Mouse (Mus musculus): Measurements from ENCODE around the gene Slc51a. TPM values are rescaled to one million over a fixed set of nuclear protein-coding genes. Genes with fewer than 3 reads are reported as not detected.
A peak's percentile ranks its signal among the peaks of the same experiment; 100 is the strongest.

Gene Slc51a
- polyA plus RNA-seq (2012; rRNA removed): 0.16 and 0.25 TPM in 2 replicates
- 1.1 and 1.2 TPM in 2 replicates for polyA plus RNA-seq (2014; fragmentation: Nextera tagmentation; extraction: Ambion mirVana)

GRCm38 (mm10) chr16:32487234-32488111 is at the start of gene Slc51a:
Gene Slc51a, minus strand, starts transcription at chr16:32487879.
- H3K4me3 ChIP-seq (ENCODE audit: insufficient read depth in 1 of 2, low read depth in 2 of 2, low read length in 2 of 2): no peak within 1 kb of the TSS
- H3K4me2 ChIP-seq (ENCODE audit: low read depth): peak within 1 kb of the TSS; percentile 58
- 18% methylated on average over 15 of the region's 15 CpGs for WGBS (ENCODE audit: insufficient replicate concordance)
- no peaks in the 10 kb centered on the region for H3K36me3 ChIP-seq (replicated peaks; ENCODE audit: control insufficient read depth, insufficient read depth, low read depth)
- 0 out of 2 replicates have a peak within 1 kb of the TSS, but pooled peaks have one; percentile 24 for H3K9ac ChIP-seq (replicated peaks)
- peak within 1 kb of the TSS; percentile 52 for H3K27ac ChIP-seq
- H3K9me3 ChIP-seq (ENCODE audit: control insufficient read depth, low read length): no peaks in the 10 kb centered on the region
- H3K27me3 ChIP-seq (ENCODE audit: control insufficient read depth, insufficient read depth, low read length): no peaks in the 10 kb centered on the region
- TF ChIP-seq EP300 (IDR thresholded peaks at IDR 0.05; ENCODE audit: low read depth) (peak; percentile 72), CTCF (IDR thresholded peaks at IDR 0.05; ENCODE audit: low read depth) (no peak)
- H3K4me1 ChIP-seq (replicated peaks; ENCODE audit: control insufficient read depth in 2 of 2, insufficient read depth in 2 of 2, low read length in 1 of 2): peaks cover 12 to 19% of the 10 kb centered on the region in 2 experiments
- peak in 2 of 3 experiments; percentile 60 to 63 for DNase-seq (ENCODE audit: low read depth in 3 of 3, low spot score in 3 of 3)
- ATAC-seq (ENCODE audit: insufficient read depth): peak; percentile 89

- DNase-seq (ENCODE audit: low read depth in 3 of 3, low spot score in 3 of 3) (no peak), ATAC-seq (ENCODE audit: insufficient read depth) (no peak)
- 34% methylated on average over 5 of the region's 5 CpGs for WGBS (ENCODE audit: insufficient replicate concordance)
- Histone ChIP-seq H3K4me2 (ENCODE audit: low read depth) (no peak overlapping the region), H3K36me3 (replicated peaks; ENCODE audit: control insufficient read depth, insufficient read depth, low read depth) (no peaks in the 10 kb centered on the region), H3K27ac (no peak overlapping the region), H3K4me1 (replicated peaks; ENCODE audit: control insufficient read depth in 2 of 2, insufficient read depth in 2 of 2, low read length in 1 of 2) (peaks cover 11 to 29% of the 10 kb centered on the region in 2 experiments), H3K4me3 (ENCODE audit: insufficient read depth in 1 of 2, low read depth in 2 of 2, low read length in 2 of 2) (no peak overlapping the region), H3K27me3 (ENCODE audit: control insufficient read depth, insufficient read depth, low read length) (no peaks in the 10 kb centered on the region), H3K9me3 (ENCODE audit: control insufficient read depth, low read length) (no peaks in the 10 kb centered on the region; the same call in 1 of the 2 replicates), H3K9ac (replicated peaks) (no peak overlapping the region)
- no peak for TF ChIP-seq CTCF (IDR thresholded peaks at IDR 0.05; ENCODE audit: low read depth)
- TF ChIP-seq EP300 (IDR thresholded peaks at IDR 0.05; ENCODE audit: low read depth): no peak
Observed at GRCm38 (mm10) chr16:32535157-32535751, 47.6 kb upstream of the Slc51a start.

- H3K9ac ChIP-seq (replicated peaks): no peak overlapping the region
- DNase-seq (ENCODE audit: low read depth in 3 of 3, low spot score in 3 of 3) (no peak), ATAC-seq (ENCODE audit: insufficient read depth) (no peak)
- no peaks in the 10 kb centered on the region for H3K27me3 ChIP-seq (ENCODE audit: control insufficient read depth, insufficient read depth, low read length)
- no peak overlapping the region for H3K27ac ChIP-seq
- TF ChIP-seq CTCF (IDR thresholded peaks at IDR 0.05; ENCODE audit: low read depth) (no peak), EP300 (IDR thresholded peaks at IDR 0.05; ENCODE audit: low read depth) (no peak)
- WGBS (ENCODE audit: insufficient replicate concordance): 71% methylated on average over 18 of the region's 18 CpGs
- no peak overlapping the region for H3K4me3 ChIP-seq (ENCODE audit: insufficient read depth in 1 of 2, low read depth in 2 of 2, low read length in 2 of 2)
- H3K4me1 ChIP-seq (replicated peaks; ENCODE audit: control insufficient read depth in 2 of 2, insufficient read depth in 2 of 2, low read length in 1 of 2): peaks cover 5 to 17% of the 10 kb centered on the region in 2 experiments
- no peak overlapping the region for H3K4me2 ChIP-seq (ENCODE audit: low read depth)
- no peaks in the 10 kb centered on the region for H3K36me3 ChIP-seq (replicated peaks; ENCODE audit: control insufficient read depth, insufficient read depth, low read depth)
- no peaks in the 10 kb centered on the region; the same call in 1 of the 2 replicates for H3K9me3 ChIP-seq (ENCODE audit: control insufficient read depth, low read length)
Observed at GRCm38 (mm10) chr16:32532878-32533826, 45.5 kb upstream of the Slc51a start.

GRCm38 (mm10) chr16:32526906-32527305 is 39.2 kb upstream of the Slc51a start:
- H3K27me3 ChIP-seq (ENCODE audit: control insufficient read depth, insufficient read depth, low read length): no peaks in the 10 kb centered on the region
- no peaks in the 10 kb centered on the region for H3K36me3 ChIP-seq (replicated peaks; ENCODE audit: control insufficient read depth, insufficient read depth, low read depth)
- no peak overlapping the region for H3K4me2 ChIP-seq (ENCODE audit: low read depth)
- no peak overlapping the region for H3K9ac ChIP-seq (replicated peaks)
- H3K4me1 ChIP-seq (replicated peaks; ENCODE audit: control insufficient read depth in 2 of 2, insufficient read depth in 2 of 2, low read length in 1 of 2): peaks cover 20% of the 10 kb centered on the region in 2 experiments
- TF ChIP-seq EP300 (IDR thresholded peaks at IDR 0.05; ENCODE audit: low read depth): no peak
- no peak for TF ChIP-seq CTCF (IDR thresholded peaks at IDR 0.05; ENCODE audit: low read depth)
- 43% methylated on average over 7 of the region's 7 CpGs for WGBS (ENCODE audit: insufficient replicate concordance)
- no peak for DNase-seq (ENCODE audit: low read depth in 3 of 3, low spot score in 3 of 3)
- no peak for ATAC-seq (ENCODE audit: insufficient read depth)
- H3K27ac ChIP-seq: no peak overlapping the region
- no peak overlapping the region for H3K4me3 ChIP-seq (ENCODE audit: insufficient read depth in 1 of 2, low read depth in 2 of 2, low read length in 2 of 2)
- H3K9me3 ChIP-seq (ENCODE audit: control insufficient read depth, low read length): no peaks in the 10 kb centered on the region; the same call in 1 of the 2 replicates

All from liver, embryonic 14.5 days (tissue).